Mouse (Mus musculus) layer of hippocampus, adult 2 months (tissue): ENCODE results near the gene Tbl2. TPM values are rescaled to one million over a fixed set of nuclear protein-coding genes. Genes with fewer than 3 reads are reported as not detected.

ENCODE experiments used
- DNase-seq, 2 experiments: peaks; one replicate each; pipeline ENCODE4 v3.0.0; 2022; ENCODE audit warnings: low spot score in 2 of 2
- H3K27ac ChIP-seq: fragments of 200-600 bp; 2 replicates; pipeline ENCODE4 v1.8.1; 2022
- H3K4me3 ChIP-seq: fragments of 200-600 bp; 2 replicates; pipeline ENCODE4 v1.8.1; 2022; ENCODE audit warnings: mild to moderate bottlenecking
- CTCF ChIP-seq: fragments of 200-600 bp; conservative IDR thresholded peaks from 2 replicates; pipeline ENCODE4 v1.8.1; 2022; ENCODE audit warnings: antibody characterized with exemption, mild to moderate bottlenecking, moderate library complexity
- microRNA-seq, 2 experiments: library from miRNA; unstranded; fragments of <30 nt; microRNA quantifications; one replicate each; pipeline ENCODE4 v1.2.0; 2021
- total RNA-seq, 2 experiments: library from RNA; stranded (reverse); gene quantifications; 2 replicates each; pipeline ENCODE4 v1.2.3; 2021

Gene Tbl2
- total RNA-seq, 2 experiments from 2014 or later, result 29.8 to 32.0 TPM

GRCm38 (mm10) chr5:135202763-135203162 is 53.3 kb downstream of the Tbl2 start:
- no peak for TF ChIP-seq CTCF
- no peak for DNase-seq
- Histone ChIP-seq H3K4me3 (no peak overlapping the region), H3K27ac (no peak overlapping the region)

GRCm38 (mm10) chr5:135208197-135208596 is 58.7 kb downstream of the Tbl2 start:
- DNase-seq, result no peak
- no peak overlapping the region for H3K27ac ChIP-seq
- peak; percentile 61 for TF ChIP-seq CTCF
- no peak overlapping the region for H3K4me3 ChIP-seq

Small RNAs within 50 kb of the gene (microRNA-seq; reads per million reads assigned to microRNA genes)
- 0 reads per million in 2 experiments for gene Gm25315

Other genes starting within 250 kb of the Tbl2 start
- not detected for gene Tmem270, start 242.9 kb upstream of the Tbl2 start, total RNA-seq
- not detected for gene Cldn13, start 234.1 kb upstream of the Tbl2 start, total RNA-seq
- gene Mettl27, start 217.3 kb upstream of the Tbl2 start, total RNA-seq, result 10 to 100 TPM in 1 of 2 experiments, 1 to 10 TPM in 1; 8.2 to 10.8 TPM
- gene Cldn4, start 202.7 kb upstream of the Tbl2 start, total RNA-seq, result not detected
- gene Cldn3, start 163.4 kb upstream of the Tbl2 start, total RNA-seq, result under 1 TPM in 1 of 2 experiments, not detected in 1; 0.37 TPM
- gene Abhd11, start 140.5 kb upstream of the Tbl2 start, total RNA-seq, result 10 to 100 TPM; 30.0 to 32.7 TPM
- gene Stx1a, start 126.2 kb upstream of the Tbl2 start, total RNA-seq, result 10 to 100 TPM; 92.3 to 97.6 TPM
- gene Dnajc30, start 85.5 kb upstream of the Tbl2 start, total RNA-seq, result 10 to 100 TPM; 39.1 to 43.1 TPM
- gene Bud23, start 84.7 kb upstream of the Tbl2 start, total RNA-seq, result 10 to 100 TPM; 49.9 to 53.4 TPM
- gene Vps37d, start 71.4 kb upstream of the Tbl2 start, total RNA-seq, result 10 to 100 TPM; 29.4 to 30.3 TPM
- 1 to 10 TPM; 6.2 to 6.7 TPM for gene Mlxipl, start 59.8 kb upstream of the Tbl2 start, total RNA-seq
- 10 to 100 TPM; 55.1 to 62.6 TPM for gene Bcl7b, start 18.6 kb downstream of the Tbl2 start, total RNA-seq
- gene Baz1b, start 37.6 kb downstream of the Tbl2 start, total RNA-seq, result 10 to 100 TPM; 79.9 to 87.5 TPM
- gene Fzd9, start 101.6 kb downstream of the Tbl2 start, total RNA-seq, result 1 to 10 TPM; 4.5 to 5.0 TPM
- gene Fkbp6, start 200.4 kb downstream of the Tbl2 start, total RNA-seq, result under 1 TPM; 0.47 to 0.51 TPM
- gene Trim50, start 203.6 kb downstream of the Tbl2 start, total RNA-seq, result not detected
- 10 to 100 TPM; 21.7 to 30.1 TPM for gene Nsun5, start 220.3 kb downstream of the Tbl2 start, total RNA-seq
- 10 to 100 TPM; 48.3 to 50.2 TPM for gene Pom121, start 244.9 kb downstream of the Tbl2 start, total RNA-seq